Mouse (Mus musculus): ENCODE measurements around the gene Rffl.
"Not testable (repeated sequence)": the region's sequence is repeated elsewhere in the genome, so short reads cannot be mapped to it uniquely, and the experiment has no call there.

Rffl gene

DNA sequence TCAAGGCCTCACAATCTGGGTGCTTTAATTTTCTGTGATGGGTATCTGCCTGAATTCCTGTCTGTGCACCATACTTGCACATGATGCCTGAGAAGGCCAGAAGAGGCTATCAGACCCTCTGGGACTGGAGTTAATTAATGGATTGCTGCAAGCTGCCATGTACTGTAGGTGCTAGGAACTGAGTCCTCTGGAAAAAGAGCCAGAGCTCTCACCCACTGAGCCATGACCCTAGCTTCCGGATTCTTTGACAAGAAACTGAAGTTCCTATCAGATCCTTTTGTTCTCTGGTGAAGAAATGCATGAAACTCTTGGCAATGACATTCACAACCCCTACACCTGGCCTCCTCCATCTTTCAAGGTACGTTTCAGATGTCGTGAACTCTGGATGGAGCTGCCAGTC, 24.1 kb downstream of the Rffl start:
- no peak for DNase-seq (ENCODE audit: low read depth in 2 of 2, low spot score in 2 of 2)

DNA sequence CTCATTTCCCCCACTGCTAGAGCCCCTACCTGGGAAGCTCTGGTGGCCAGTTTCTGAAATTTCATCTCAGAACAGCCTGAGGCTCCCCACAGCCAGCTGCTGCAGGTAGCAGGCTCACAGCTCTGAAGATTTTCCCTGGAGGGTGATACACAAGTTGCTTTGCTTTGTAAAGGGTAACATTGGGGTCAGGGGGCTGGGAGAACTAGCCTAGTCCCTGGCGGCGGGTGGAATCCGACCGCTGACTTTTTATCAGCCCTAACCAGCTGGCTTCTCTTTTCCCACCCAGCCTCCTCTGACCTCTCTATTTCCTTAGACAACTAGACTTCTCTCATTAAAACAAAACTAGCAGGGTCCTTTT, 25.0 kb downstream of the Rffl start:
- no peak for DNase-seq (ENCODE audit: low read depth in 2 of 2, low spot score in 2 of 2)

DNA sequence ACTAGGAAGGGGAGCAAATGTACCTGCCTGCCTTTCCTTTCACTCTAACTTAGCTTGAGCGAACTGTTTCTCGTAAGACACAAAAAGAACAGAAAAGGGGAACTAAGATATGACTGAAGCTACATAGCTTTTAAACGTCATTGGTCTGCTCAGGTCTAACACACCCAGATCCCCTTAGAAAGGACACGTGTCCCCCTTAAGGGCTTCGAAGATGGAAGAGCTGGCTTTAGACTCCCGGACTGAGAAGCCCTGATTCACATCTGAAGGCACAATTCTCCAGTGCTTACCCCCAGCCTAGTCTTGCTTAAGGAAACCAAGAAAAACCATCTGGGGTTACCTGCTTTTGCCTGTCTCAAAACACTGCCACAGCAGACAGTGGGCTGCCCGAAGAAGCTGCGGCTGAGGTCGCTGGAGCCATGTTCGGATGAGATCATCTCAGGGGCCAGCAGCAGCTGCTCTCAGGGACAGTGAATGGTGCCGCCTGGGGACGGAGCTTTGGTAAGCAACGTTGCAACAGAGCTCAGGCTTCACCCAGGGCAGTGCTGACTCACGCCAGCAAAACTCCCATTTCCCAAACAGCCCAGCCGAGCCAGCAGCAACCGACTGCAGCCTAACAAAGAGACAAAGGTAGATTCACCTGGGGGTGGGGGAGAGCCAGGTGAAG, 25.5 kb downstream of the Rffl start:
- DNase-seq (ENCODE audit: low read depth in 2 of 2, low spot score in 2 of 2) = no peak

DNA sequence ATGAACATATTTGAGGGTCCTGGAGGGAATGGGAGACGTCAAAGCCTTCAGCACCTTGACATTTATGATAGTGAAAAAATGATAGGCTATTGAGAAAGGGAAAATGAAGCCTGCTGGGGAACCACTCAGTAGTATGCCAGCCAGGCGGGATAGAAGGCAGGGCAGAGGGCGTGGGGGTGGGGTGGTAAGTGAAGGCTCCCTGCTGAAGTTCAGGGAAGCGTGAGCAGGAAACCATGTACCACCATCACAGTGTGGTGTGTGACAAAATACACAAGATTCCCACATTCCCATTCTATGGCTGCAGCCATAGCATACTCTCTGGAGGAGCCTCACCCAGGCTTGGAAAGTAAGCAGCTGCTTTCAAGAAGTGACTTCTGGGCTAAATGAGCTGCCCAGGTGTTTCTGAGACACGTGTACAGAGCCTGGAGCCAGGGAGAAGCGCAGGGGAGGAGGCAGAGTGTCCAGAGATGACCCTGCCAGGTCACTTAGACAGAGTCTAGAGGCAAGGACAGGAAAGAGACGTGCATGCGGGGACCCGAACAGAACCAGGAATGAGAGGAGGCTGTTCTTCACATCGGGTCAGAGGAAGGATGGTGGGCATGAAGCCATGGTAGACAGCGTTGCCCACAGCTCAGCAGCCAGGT, 26.1 kb downstream of the Rffl start:
- DNase-seq (ENCODE audit: low read depth in 2 of 2, low spot score in 2 of 2) = no peak

DNA sequence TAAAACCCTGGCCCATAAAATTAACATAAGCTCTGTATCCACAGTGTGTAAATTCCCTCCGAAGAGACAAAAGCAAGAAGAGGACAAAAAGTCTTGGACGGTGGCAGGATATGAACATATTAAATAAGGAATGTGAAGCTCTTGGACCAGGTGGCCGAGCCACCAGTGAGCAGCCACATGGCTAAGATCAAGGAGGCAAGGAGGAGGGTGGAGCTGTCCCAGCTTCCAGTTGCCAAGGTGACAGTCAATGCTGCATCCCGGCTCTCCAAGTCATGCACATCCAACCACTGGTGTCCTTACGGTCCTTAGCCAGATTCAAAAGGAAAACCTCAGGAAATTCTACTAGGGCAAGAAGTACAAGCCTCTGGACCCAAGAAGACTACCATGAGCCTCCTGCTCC, 32.5 kb downstream of the Rffl start:
- no peak for DNase-seq (ENCODE audit: low read depth in 2 of 2, low spot score in 2 of 2)

DNA sequence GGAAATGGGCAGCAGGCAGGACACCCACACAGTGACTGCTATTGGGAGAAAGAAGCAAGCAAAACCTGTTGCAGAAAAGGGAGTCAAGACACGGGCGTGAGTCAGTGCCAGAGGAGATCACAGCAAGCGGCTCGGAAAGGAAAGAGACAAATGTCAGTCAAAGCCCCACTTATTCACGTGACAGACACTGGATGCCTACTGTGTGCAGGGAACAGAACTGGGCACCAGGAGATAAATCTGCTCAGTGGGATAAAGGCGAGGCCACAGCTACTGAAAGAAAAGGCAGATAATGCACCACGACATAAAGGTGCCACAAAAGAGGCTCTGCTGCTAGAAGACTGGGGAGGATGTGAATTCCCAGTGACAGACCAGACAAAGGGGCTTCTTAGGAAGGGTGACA, 33.2 kb downstream of the Rffl start:
- DNase-seq (ENCODE audit: low read depth in 2 of 2, low spot score in 2 of 2) = no peak

DNA sequence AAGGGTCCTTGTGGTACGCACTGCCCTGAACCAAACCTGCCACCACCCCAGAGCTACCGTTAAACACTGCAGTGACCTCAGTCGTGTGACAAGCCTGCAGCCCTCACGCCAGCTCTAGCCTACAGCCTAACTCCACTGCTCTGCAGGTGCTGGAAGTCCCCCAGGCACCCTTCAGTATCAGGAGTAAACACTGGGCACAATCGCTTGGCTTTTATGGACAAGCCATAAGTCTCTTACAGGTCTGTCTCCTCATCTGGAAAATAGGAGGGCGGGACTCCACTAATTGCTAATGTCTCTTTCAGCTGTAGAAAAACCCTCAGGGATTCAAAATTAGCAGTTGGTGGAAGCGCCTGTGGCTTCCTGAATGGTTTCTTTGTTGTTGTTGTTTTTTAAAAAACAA, 33.8 kb downstream of the Rffl start:
- no peak for DNase-seq (ENCODE audit: low read depth in 2 of 2, low spot score in 2 of 2)

DNA sequence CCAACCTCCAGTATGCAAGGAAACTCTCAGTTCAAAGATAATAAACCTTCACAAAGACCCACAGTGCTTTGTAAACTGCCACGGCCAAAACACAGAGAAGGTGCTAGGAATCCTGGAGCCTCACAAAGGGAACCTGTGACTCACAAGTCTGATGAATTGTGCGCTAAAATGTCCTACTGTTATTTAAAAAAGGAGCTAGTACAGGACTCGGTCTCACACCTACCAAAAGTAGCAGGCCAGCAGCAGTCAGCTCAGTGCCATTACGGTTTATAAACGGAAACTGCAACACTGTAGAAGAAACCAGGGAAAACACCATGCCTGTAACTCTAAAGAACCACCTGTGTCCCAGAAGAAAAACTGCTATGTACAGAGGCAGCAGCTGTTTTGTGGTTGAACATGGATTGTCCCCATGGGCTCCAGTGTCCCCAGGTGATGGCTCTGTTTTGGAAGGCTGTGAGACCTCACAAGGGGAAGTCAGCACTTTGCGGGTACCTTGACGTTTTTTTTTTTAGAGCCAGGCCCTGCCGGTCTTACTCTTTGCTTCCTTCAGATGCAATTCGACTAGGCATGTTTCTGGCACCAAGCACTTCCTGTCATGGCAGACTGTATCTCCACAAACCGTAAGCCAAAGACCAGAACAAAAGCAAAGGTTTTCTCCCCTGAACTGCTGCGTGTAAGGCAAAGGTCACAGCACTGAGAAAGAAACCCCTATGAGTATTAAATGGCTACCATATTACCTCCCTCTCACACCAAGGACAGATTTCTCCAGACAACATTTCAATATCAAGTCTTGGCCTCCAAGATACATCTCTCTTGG, 35.2 kb downstream of the Rffl start:
- DNase-seq (ENCODE audit: low read depth in 2 of 2, low spot score in 2 of 2) = no peak

DNA sequence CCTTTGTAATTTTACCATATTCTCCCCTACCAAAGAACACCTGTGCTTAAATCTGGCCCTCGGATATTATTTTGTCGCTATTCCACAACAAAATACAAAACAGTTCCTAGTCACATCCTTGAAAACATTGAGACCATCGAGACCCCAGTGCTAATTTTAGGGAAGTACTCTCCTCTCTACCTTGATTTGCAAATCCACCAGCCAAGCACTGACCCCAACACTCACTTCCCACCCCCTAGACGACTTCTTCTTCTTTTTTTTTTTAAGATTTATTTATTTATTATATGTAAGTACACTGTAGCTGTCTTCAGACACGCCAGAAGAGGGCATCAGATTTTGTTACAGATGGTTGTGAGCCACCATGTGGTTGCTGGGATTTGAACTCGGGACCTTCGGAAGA, 36.7 kb downstream of the Rffl start:
- not testable (repeated sequence) for DNase-seq (ENCODE audit: low read depth in 2 of 2, low spot score in 2 of 2)

DNA sequence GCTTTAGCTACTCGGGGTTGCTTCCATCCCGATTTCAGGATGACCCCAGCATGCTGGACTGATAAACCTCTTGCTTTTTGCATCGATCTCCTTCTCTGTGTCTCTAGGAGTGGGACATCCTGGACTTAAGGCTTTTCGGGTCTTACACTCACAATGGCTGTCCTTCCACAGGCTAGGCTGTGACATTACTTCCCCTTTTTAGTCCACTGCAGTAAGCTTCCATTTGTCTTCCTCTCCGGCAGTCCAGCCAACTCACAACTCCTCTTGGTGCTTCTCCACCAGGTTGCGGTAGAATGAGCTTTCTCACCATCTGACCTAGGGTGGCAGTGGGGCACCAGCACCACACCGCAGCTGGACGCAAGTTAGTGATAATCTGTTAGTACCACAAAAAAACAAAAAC, 37.1 kb downstream of the Rffl start:
- DNase-seq (ENCODE audit: low read depth in 2 of 2, low spot score in 2 of 2) = no peak

DNA sequence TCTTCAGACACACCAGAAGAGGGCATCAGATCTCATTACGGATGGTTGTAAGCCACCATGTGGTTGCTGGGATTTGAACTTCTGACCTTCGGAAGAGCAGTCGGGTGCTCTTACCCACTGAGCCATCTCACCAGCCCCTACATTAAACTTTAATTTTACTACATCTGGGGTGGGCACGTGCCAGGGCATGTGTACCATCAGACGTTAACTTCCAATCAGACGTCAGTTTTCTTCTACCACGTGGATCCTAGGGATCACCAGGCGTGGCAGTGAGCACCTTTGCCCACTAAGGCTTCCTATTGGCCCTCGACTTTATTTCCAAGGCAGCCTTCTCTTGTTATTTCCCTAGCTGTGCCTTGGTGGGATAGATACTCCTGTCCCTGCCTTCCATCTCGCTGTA, 38.6 kb downstream of the Rffl start:
- not testable (repeated sequence) for DNase-seq (ENCODE audit: low read depth in 2 of 2, low spot score in 2 of 2)

DNA sequence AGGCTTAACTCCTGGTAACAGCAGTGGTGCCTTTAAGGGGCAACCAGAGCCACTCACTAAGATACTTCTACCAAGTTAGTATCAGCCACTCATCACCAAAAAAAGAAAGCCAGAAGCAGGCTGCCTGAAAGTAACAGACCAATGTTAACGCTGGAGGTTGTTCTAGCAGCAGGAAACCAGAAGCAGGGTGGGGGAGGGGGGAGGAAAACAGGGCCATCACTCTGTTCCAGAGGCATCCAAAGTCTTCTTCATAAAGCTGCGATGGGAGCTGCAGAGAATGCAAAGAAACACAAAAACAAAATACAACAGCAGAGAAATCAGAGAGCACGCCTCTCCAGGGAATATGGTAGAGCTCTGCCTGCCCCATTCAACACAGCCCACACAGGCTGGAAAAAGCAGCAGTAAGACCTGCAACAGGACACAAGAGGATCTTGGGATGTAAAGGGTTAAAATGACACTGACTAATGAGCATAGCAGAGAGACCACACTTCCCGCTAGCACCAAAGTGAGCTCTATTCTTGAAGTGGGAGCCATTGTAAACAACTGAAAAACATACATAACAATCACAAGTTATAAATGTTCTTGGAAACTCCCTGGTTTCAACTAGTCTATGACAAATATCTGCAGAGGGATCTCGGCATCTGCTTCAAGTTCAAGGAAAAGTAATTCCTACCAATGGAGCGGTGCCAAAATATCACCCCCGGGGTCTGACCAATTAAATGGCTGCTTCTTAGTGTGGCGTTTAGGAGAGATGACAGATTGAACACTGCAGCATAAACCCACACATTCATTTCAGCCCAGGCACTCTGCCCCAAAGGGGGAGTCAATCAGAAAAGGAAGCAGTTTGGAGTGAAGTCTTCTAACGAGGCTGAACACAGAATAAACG, 39.8 kb downstream of the Rffl start:
- DNase-seq (ENCODE audit: low read depth in 2 of 2, low spot score in 2 of 2) = no peak

DNA sequence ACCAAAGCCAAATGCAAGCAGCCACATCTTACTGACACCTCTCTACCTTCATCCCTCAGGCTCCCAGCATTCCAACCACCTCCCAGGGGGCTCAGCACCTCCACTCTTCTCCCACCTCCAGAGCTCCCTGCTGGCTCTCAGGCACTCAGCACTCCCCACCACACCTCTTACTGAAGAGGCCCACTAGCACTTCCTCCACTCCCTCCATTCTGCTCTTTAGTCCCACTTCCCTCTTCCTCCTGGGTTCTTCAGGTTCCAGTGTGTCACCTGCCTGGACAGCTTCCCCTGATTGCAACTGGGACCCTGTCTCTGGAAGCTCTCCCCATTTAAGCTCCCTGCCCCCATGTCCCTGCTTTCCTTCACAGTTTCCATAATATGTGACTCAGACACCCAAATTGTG, 44.2 kb downstream of the Rffl start:
- no peak for DNase-seq (ENCODE audit: low read depth in 2 of 2, low spot score in 2 of 2)

DNA sequence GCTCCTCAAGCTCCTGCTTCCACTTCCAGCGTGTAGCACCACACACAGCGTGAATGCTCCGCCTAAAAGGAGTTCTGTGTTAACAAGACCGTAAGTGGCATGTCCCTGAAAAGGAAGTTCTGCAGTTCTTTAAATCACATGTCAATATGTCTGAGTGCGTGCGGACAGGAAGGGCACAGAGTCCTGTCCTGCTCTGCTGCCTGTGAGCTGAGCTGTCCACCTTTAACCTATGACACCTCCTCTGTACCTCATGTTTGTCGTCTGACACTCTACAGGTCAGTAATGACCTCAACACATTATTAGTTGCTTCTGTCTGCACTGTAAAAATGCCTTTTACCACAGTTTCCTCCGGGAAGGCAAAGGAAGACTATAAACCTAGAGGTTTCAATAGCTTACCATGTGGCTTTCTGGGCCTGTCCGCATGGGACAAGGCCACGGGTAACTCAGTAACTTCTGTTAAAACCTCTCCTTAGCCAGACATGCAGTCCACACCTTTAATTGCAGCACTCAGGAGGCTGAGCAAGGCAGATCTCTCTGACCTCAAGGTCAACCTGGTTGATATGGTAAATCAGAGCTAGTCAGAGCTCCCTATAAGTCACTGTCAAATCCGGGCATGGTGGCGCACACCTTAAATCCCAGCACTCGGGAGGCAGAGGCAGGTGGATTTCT, 50.1 kb downstream of the Rffl start:
- DNase-seq (ENCODE audit: low read depth in 2 of 2, low spot score in 2 of 2) = no peak

DNA sequence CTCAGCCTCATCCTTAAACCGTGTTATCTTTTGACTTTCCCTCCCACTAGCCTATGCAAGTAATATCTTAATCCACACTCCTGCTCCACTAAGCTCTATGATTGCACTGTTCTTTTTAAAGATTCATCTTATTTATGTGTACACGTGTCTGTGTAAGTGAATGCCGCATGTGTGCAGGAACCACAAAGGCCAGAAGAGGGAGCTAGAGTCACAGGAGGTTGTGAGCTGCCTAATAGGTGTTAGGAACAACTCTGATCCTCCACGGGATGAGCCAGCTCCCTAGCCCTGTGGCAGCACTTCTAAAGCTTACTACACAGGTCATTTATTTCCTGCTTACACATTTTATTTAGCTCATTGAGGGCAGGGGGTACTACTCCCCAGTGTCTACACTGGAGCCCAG, 51.7 kb downstream of the Rffl start:
- peak; percentile 12 to 32 for DNase-seq (ENCODE audit: low read depth in 2 of 2, low spot score in 2 of 2)

DNA sequence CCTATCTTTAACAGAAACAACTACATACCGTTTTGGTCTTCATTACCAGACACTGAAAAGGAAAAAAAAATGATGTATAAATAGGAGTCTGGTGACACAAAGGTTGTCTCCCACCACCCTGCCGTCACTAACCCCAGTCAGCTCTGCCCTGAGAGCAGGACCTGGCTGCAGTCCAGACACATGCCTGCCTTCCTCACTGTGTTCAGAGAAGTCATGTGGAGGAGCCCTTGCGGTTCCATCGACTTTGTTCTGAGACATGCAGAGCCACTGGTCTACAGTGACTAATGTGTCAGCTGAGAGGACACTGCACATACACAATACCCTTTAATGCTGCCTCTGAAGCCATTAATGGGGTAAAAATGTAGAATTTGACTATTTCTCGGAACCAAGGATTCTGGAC, 62.5 kb downstream of the Rffl start:
- no peak for DNase-seq (ENCODE audit: low read depth in 2 of 2, low spot score in 2 of 2)

DNA sequence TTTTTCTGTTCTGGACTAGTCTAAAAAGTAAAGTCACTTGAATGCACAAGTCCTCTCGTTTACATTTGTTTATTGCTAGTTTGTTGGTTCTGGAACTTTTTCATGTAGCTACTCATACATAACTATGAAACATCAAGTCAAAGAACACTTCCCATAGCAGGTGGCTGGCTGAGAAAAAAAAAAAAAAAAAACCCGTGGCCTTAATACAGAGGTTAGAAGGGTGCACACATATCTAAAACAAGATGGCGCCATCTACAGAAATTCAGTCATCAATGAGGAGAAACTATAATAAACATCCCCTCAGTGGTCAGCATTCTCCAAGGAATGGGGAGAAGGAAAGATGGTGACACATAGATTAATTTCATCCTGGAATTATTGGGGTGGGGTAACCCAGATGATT, 63.6 kb downstream of the Rffl start:
- no peak for DNase-seq (ENCODE audit: low read depth in 2 of 2, low spot score in 2 of 2)

DNA sequence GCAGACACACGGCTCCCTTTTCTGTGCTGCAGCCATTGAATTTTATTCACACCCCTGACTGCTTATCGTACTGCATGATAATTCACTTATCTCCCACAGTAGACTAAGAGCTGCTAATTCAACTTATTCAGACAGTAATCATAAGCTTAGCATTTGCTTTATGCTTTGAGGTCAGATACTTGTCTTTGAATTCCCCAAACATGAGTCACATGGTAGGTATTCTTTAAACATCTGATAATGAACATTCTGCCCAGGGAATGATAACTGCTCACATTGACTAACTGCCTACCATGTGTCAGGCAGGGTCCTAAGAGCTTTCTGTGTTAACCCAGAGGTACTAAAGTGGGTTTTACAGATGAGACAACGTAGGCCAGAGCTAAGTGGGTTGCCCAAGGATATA, 64.4 kb downstream of the Rffl start:
- no peak for DNase-seq (ENCODE audit: low read depth in 2 of 2, low spot score in 2 of 2)

DNA sequence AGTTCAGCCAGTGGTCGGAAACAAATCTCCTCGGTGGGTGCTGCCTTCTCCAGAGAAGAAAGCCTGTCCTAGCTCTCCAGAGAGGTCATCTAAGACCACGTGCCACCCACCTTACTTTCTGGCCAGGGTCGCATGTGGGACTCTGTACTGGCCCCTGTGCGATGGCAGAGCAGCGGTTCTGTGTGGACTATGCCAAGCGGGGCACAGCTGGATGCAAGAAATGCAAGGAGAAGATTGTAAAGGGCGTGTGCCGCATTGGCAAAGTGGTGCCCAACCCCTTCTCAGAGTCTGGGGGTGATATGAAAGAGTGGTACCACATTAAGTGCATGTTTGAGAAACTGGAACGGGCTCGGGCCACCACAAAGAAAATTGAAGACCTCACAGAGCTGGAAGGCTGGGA, 87.6 kb downstream of the Rffl start:
- DNase-seq (ENCODE audit: low read depth in 2 of 2, low spot score in 2 of 2) = no peak

DNA sequence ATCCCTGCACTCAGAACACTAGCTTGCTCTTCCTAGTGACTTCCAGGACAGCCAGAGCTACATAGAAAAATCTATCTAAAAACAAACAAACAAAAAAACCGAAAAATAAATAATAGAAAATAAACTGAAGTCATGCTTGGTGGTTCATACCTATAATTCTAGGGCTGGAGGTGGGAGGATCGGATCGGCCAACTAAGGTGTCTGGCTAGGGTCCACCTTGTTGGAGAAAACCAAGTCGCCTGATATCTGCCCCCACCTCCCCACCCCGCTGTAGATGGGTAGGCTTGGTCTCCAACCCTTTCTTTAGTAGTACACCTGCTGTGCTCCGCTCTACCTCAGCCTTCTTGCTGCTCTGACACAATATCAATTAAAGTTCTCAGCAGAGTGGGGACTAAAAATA, 88.8 kb downstream of the Rffl start:
- no peak for DNase-seq (ENCODE audit: low read depth in 2 of 2, low spot score in 2 of 2)
